Mouse (Mus musculus) brain, embryonic 14.5 days (tissue): ENCODE data around the gene Car10. TPM values are rescaled to one million over a fixed set of nuclear protein-coding genes. Genes with fewer than 3 reads are reported as not detected.

Experiments
- DNase-seq: peaks from one replicate; pipeline ENCODE4 v3.0.0-alpha.2; 2011; ENCODE audit warnings: low read depth
- CTCF ChIP-seq: fragments of 200-500 bp; IDR thresholded peaks from 2 replicates; pipeline ENCODE4 v1.5.1; 2012; ENCODE audit warnings: inconsistent platforms, mild to moderate bottlenecking, moderate library complexity, borderline replicate concordance; ENCODE audit not compliant: insufficient read depth, insufficient read length; ENCODE audit errors: extremely low read depth
- POLR2A ChIP-seq: fragments of 200-500 bp; IDR thresholded peaks from 2 replicates; pipeline ENCODE4 v1.6.1; 2012; ENCODE audit warnings: mild to moderate bottlenecking, inconsistent platforms, borderline replicate concordance; ENCODE audit not compliant: poor library complexity, insufficient read depth, insufficient read length, severe bottlenecking; ENCODE audit errors: extremely low read depth
- polyA plus RNA-seq: library from polyadenylated mRNA; depleted of rRNA; stranded (reverse); fragments of >200 nt; gene quantifications from 2 replicates; pipeline ENCODE4 v1.2.3, GENCODE M21; 2012

Car10 gene
- polyA plus RNA-seq, 1 experiment, result 28.5 TPM

GRCm38 (mm10) chr11:93173533-93174308 lies 75.9 kb downstream of the Car10 start:
- TF ChIP-seq POLR2A (no peak), CTCF (no peak)
- peak; percentile 3 for DNase-seq

GRCm38 (mm10) chr11:93185477-93185876 lies 87.6 kb downstream of the Car10 start:
- TF ChIP-seq POLR2A (no peak), CTCF (no peak)
- DNase-seq, result no peak

GRCm38 (mm10) chr11:93186163-93186562 lies 88.3 kb downstream of the Car10 start:
- no peak for TF ChIP-seq CTCF
- TF ChIP-seq POLR2A, result no peak
- DNase-seq, result no peak

DNA sequence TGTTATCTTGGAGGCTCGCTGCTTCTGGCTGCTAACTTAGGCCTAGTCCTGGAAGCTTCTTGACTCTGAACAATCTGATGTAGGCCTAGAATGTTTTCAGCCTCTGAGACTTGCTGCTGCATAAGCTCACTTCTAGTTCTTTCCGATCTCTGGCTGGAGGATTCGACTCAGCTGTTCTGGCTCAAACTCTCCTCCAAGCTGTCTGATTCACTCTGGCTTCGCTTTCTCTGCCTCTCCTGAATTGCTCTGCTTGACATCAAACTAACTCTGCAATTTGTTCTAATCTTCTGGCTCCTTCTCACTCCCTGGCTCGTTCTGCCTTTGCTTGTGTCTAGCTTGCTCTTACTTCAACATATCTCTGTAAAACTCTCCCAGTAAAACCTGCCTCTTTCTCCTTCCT lies 90.8 kb downstream of the Car10 start:
- TF ChIP-seq CTCF, result no peak
- TF ChIP-seq POLR2A, result no peak
- no peak for DNase-seq

- no peak for TF ChIP-seq POLR2A
- TF ChIP-seq CTCF, result no peak
- no peak for DNase-seq
These were observed 102.2 kb downstream of the Car10 start for GRCm38 (mm10) chr11:93200046-93200445.

- no peak for TF ChIP-seq POLR2A
- TF ChIP-seq CTCF, result no peak
- DNase-seq, result no peak
These were observed 119.6 kb downstream of the Car10 start for GRCm38 (mm10) chr11:93217457-93217856.

- TF ChIP-seq CTCF (no peak), POLR2A (no peak)
These were observed 132.2 kb downstream of the Car10 start for GRCm38 (mm10) chr11:93230057-93230456.

GRCm38 (mm10) chr11:93249771-93250265 lies 152.0 kb downstream of the Car10 start:
- peak; percentile 51 for DNase-seq
- TF ChIP-seq CTCF (no peak), POLR2A (no peak)

More at GRCm38 (mm10) chr11:93230057-93230456, 132.2 kb downstream of the Car10 start:
- no peak for DNase-seq

DNA sequence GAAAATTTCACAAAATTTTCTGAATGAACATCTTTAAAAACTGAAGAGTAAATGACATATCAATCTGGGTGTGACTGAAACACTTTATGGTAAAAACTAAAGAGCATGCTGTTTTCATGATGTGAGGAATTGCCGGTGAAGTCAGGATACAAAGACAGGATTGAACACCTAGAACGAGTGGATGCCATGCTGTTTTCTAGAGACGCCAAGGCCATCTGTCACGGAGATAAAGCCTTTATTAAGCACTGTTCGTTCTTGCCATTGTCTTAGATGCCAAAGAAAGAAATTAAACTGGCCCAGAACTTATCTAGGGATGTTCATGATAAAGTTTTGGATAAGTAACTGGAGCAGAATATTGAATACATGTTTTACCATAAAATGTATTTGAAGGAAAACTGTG lies 153.9 kb downstream of the Car10 start:
- TF ChIP-seq POLR2A (no peak), CTCF (no peak)
- DNase-seq, result no peak

GRCm38 (mm10) chr11:93263979-93264378 lies 166.2 kb downstream of the Car10 start:
- no peak for TF ChIP-seq CTCF
- TF ChIP-seq POLR2A, result no peak
- DNase-seq, result no peak

GRCm38 (mm10) chr11:93272016-93272415 lies 174.2 kb downstream of the Car10 start:
- TF ChIP-seq POLR2A, result no peak
- no peak for TF ChIP-seq CTCF
- peak; percentile 66 for DNase-seq

DNA sequence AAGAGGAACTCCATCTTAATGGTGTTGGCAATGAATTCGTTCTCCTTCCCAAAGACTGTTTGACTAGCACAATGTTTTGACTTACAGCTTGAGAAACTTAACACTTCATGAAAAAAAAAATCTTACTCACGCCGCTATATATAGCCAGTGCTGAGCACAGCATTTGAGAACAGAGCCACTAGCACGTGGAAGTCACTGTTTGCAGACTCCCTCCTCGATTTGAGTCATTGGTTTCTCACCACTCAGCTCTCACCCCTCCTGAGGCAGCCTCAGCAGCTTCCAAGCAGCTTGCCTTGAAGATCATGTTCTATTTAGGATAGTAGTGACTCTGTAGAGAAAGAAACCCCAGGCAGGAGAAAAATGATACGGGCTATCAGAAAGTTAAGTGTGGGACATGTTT lies 176.1 kb downstream of the Car10 start:
- peak; percentile 43 for DNase-seq
- TF ChIP-seq CTCF (no peak), POLR2A (no peak)
